Mouse (Mus musculus): ENCODE results near the gene Gpr137.
"Not testable (repeated sequence)": the region's sequence is repeated elsewhere in the genome, so short reads cannot be mapped to it uniquely, and the experiment has no call there.

The Gpr137 gene

DNA sequence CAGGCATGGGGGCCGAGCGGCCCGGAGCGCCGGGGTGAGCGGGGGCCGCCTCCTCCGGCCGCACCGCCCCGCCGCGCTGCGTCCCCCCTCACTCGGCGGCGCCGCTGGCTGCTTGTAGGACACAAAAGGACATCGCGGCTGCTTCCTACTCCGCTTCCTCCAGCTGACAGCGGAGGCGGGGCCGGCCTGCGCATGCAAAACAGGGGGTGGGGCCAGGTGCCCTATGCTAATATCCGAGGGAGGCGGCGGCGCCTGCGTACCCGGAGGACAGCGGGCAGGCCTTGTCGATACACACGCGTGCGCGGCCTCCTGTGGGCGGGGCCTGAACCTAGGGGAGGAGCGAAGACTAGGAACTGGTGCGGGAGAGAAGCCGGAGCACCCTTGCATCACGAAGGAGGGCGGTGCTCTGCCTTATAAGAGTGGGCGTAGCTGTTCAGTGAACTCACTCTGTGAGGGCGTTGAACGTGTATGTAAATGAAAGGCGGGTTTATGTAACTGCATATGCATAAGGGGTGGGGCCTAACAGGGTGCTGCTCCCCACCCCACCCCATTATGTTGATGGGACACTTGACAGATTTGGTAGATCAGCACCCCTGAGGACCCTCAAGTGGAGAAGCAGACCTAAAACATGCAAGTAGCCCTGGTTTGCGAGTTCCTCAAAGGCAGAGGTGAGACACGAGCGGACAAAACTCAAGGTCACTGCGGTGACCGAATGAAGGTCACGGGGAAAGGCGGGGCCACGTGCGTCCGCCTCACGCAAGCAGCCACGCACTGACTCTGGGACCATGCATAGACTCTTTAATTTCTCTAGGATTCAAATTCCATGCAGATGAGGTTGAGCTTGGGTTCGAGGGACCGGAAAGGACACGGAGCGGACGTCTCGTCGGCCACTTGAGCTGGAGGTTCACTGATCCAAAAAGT, 20.4 kb downstream of the Gpr137 start, which contains the start of gene Esrra:
Gene Esrra, minus strand, starts transcription at position 167 of the 921 bp plus-strand sequence.
- DNase-seq (ENCODE audit: low spot score), result peak; percentile 97

DNA sequence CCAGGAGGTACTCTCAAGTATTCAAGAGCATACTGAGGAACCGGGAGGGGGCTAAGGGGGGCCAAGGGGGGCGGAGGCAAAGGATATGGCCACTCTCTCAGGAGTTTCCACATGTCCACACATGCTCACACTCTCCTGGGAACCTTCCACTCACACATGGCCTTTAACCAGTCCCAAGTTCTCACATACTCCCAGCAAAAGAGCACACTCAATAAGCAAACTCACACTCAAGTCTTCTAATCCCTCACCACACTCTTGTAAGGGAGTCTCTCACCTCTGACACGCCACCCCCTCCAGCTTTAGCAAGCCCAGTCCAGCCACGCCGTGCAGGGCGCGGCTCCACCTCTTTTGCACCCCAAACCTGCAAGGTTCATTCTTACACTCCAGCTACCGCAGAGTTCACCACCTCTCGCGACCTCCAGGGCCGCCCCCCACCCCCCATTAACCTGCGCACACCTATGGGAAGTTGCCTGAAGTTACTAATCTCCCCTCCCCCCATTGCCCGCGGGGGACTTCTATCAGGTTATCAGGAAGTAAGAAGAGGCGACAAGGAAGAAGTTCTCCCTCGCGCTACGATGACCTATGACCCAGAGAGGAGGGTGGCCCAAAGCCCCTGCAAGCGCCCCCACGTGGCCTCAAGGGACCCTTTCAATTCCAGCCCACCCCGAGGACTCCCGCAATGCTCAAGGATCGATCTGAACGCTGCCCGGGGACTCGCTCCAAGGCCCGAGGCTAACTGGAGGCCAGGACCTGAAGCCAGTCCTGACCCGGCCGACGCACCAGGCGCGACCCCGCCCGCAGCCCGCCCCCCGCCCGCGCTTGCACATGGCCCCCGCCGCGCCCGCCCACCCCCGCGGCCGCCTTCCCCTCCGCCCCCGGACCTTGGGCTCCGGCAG, 21.3 kb downstream of the Gpr137 start:
- DNase-seq (ENCODE audit: low spot score), result no peak

GRCm38 (mm10) chr19:6919876-6920740, 22.2 kb downstream of the Gpr137 start:
- DNase-seq (ENCODE audit: low spot score), result no peak

DNA sequence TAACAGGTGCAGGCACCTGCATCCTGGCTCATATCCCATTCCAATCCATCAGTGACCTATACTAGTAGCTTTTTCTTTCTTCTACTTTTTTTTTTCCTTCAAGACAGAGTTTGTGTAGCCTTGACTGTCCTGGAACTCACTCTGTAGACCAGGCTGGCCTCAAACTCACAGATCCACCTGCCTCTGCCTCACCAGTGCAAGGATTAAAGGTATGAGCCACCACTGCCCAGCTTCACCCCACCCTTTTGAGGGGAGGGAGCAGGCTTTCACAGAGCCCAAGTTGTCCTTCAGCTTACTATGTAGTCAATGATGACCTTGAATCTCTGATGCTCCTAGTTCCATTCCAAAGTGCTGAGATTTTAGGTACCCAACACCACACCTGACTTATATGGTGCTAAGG, 22.8 kb downstream of the Gpr137 start:
- no peak for DNase-seq (ENCODE audit: low spot score)

DNA sequence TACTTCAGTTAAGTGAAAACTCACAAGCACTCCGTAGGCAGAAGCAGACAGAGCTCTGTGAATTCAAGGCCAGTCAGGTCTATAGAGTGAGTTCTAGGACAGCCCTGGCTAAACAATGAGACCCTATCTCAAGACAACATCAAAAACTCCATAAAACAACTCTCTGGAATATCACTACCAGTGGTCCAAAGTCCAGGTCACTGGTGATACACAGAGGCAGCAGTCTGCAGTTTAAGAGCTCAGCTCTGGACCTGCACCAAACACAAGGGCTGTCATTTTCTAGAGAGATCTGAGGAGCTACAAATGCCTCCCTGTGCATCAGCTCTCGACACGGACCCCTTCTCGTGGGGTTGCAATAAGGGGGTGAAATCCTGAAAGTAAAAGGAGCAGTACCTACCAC, 24.0 kb downstream of the Gpr137 start:
- no peak for DNase-seq (ENCODE audit: low spot score)

DNA sequence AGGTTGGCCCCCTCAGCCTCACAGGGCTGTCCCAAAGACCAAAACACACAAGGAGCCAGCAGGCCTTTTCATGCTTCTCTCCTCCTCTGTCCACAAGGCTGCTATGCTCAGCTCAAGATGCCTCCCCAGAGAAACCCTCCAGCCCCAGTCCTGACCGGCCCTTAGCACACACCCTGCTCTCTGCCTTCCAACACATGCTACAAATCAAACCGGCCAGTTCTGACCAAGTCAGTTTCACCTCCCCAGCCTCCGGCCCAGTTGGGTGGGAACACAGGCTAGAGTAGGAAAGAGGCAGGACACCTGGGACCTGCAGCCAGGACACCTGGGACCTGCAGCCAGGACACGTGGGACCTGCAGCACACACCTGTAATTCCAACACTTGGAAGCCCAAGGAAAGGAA, 25.8 kb downstream of the Gpr137 start:
- no peak for DNase-seq (ENCODE audit: low spot score)

DNA sequence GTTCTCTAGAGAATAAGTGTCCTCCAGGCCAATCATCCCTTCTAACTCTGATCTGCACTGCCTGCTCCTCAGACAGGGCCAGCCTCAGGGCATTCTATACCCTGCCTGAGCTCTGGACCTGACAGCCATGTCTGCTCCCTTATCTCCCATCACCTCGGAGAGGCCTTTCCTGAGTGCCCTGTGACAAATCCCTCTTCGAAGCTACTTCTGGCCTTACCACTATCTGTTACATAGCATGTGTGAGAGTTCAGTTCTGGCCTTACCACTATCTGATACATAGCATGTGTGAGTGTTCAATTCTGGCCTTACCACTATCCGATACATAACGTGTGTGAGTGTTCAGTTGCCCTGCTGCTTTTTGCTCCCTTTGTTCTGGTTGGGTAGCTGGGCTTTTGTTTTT, 27.0 kb downstream of the Gpr137 start:
- DNase-seq (ENCODE audit: low spot score), result no peak

DNA sequence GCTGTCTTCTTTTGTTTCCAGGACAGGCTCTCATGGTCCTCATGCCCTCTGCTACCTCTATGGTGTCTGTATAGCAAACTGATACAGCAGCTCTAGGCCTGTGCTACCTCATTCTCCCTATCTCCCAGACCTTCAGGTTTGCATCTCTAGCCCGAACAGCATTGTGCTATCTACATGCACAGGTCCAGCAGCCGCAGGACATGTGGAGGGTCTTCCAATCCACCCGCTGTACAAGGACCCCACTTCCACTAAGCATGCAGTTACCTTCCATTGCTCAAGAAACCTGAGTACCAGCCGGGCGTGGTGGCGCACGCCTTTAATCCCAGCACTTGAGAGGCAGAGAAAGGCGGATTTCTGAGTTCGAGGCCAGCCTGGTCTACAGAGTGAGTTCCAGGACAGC, 27.7 kb downstream of the Gpr137 start:
- DNase-seq (ENCODE audit: low spot score), result no peak

DNA sequence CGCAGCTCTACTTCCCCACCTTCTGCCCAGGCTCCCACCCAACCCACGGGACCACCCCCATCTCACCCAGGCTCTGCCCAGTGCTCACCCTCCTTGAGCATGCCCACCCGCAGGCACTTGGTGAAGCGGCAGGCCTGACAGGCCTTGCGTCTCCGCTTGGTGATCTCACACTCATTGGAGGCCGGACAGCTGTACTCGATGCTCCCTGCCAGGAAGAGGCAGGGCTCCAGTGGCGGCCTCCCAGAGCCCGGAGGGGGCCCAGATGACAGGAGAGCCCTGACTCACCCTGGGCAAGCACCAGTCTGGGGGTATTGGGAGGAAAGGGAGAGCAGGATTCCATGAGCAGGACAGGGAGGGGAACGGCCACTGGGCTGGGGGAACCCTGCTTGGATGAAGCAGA, 28.3 kb downstream of the Gpr137 start:
- no peak for DNase-seq (ENCODE audit: low spot score)

DNA sequence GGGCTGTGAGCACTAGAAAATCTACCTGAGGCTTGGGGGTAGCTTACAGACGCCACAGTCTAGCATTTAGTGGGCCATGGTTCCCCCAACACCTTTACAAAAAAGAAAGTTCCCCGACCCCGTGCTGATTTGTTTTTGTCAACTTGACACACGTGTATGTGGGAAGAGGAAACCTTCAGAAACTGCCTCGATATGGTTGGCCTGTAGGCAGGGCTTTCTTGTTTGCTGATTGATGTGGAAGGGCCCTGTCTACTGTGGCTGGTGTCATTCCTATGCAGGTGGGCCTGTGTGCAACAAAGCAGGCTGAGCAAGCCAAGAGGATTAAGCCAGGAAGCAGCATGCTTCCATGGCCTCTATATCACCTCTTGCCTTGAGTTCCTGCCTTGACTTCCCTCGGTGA, 29.2 kb downstream of the Gpr137 start:
- DNase-seq (ENCODE audit: low spot score), result no peak

DNA sequence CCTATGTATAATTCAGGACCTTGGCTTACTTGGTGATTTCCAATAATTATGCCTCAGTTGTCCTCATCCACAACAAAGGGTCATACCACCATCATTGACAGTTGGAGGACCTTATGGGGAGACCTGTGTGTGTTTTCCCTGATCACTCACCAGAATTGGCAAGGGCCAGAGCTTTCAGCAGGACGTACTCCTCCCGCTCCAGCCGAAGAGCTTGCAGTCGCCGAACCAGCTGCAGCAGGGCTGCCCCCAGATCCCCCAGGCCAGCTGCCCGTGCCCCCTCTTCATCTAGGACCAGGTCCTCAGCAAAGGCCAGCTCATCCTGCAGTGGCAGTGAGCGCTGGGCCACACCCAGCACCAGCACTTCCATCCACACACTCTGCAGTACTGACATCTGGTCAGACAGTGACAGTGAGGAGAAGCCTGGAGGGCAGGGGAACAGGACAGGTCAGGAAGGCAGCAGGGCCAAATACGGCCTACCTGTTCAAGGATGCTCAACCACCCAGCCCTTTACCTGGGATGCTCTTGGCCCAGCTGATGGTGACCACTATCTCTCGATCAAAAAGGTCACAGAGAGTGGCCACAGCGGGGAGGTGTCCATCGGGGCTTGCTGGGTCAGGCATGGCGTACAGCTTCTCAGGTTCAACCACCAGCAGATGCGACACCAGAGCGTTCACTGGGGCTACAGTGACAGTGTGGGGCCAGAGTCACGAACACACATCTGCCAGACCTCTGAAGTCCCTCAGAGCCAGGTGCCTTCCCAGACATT, 29.9 kb downstream of the Gpr137 start:
- DNase-seq (ENCODE audit: low spot score), result no peak

DNA sequence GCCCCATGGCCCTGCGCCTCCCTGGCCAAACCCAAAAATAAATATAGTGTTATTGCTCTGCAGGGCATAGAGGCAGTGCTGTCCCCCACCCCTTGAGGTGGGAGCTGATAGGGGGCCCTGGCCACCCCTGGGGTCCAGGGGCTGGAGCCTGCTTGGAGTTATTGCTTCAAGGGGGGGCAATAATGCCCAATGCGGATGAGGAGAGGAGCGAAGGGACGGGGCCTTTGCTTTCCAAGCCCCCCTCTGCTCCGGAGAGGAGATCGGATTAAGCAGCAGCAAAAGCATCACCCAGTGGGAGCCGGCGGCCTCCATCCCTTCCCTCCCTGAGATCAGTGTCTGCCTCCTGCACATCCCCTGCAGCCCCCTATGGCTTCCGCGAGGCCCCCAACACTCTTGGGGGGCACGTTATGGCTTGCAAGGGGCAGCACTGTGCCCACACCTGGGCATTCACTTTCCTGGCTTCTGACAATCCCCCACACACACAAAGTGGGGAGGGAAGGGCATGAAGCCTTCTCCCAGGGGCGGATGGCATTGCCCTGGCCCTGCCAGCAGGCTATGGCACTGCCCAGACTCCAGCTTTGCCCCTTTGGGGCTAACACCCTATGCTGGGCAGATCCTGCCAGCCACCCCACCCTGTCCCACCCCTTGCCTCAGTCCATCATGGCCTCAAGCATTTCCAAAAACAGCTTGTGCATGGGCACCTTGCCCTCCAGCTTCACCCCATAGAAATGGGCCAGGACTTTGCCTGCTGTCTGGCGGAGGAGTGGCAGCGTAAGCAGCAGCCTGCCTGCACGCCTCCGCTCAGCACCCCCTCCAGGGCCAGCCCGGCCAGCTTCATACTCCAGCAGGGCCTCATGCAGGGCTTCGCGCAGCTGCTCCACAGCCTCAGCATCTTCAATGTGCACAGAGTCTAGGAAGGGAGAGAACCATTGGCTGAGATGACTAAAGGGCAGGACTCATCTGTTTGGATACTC, 30.9 kb downstream of the Gpr137 start:
- DNase-seq (ENCODE audit: low spot score), result no peak

- DNase-seq (ENCODE audit: low spot score), result not testable (repeated sequence)
These were observed 32.0 kb downstream of the Gpr137 start for GRCm38 (mm10) chr19:6910306-6910705.

- peak; percentile 79 for DNase-seq (ENCODE audit: low spot score)
These were observed 32.6 kb downstream of the Gpr137 start, which contains the start of the genes Trmt112 and Prdx5 for GRCm38 (mm10) chr19:6909507-6910289. Gene Trmt112 (plus strand): TSS chr19:6909698. Gene Prdx5 (minus strand): TSS chr19:6910106.

- DNase-seq (ENCODE audit: low spot score), result no peak
These were observed 33.3 kb downstream of the Gpr137 start for GRCm38 (mm10) chr19:6909021-6909420.

DNA sequence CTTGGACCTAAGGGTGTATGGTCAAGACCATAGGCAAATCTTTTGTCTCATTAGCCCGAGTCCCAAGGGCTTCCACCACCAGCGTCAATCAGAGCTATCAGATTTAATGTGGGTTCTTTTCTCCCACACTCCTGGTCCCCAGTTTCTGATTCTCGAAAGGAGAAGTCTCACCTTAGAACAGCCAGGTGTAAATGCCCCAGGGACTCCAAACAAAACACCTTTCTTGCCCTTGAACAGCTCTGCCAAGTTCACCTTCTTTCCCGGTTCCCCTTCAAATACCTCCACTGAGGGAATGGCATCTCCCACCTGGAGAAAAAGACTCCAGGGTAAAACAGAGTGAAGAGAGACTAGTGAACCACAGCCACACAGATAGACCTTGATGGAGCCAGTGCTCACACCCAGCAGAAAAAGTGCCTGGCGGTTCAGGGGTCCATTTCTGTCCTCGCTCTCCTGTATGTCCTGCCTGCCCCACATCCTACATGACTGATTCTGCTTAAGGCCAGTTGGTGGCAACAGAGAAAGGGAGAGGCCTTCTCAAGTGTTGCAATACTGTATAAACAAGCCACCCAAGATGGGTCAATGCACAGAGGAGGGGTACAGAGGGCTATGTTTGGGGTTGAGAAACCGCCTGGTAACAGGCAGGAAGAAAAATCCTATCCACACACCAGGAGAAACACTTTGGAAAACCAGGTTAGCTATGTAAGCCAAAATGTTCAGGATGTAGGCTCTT, 34.3 kb downstream of the Gpr137 start:
- DNase-seq (ENCODE audit: low spot score), result no peak

GRCm38 (mm10) chr19:6907094-6907493, 35.2 kb downstream of the Gpr137 start:
- no peak for DNase-seq (ENCODE audit: low spot score)

DNA sequence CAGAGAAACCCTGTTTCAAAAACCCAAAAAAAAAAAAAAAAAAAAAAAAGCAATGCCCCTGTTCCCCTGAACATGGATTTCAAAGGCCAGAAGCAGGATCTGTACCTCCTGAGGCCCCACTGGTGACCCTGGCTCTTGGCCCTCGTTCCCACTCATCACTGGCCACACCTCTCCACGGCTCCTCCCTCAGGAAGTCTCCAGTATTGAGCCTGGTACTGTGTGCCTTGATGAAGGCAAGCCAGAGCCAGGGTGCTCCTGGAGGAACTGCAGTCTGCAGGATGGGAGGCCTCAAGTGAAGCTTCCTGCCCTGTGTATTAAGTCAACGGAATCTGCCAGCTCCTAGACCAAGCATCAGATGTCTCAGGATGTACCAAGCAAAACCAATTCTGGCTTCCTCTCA, 36.1 kb downstream of the Gpr137 start:
- DNase-seq (ENCODE audit: low spot score), result no peak

All from ovary, postnatal 14 days (tissue).